Mouse (Mus musculus): ENCODE measurements around the gene Grap2. TPM values are rescaled to one million over a fixed set of nuclear protein-coding genes. Genes with fewer than 3 reads are reported as not detected.

Grap2 gene
- total and polyA plus RNA-seq, 3 experiments: 0.62 to 5.1 TPM; not detected in 1

DNA sequence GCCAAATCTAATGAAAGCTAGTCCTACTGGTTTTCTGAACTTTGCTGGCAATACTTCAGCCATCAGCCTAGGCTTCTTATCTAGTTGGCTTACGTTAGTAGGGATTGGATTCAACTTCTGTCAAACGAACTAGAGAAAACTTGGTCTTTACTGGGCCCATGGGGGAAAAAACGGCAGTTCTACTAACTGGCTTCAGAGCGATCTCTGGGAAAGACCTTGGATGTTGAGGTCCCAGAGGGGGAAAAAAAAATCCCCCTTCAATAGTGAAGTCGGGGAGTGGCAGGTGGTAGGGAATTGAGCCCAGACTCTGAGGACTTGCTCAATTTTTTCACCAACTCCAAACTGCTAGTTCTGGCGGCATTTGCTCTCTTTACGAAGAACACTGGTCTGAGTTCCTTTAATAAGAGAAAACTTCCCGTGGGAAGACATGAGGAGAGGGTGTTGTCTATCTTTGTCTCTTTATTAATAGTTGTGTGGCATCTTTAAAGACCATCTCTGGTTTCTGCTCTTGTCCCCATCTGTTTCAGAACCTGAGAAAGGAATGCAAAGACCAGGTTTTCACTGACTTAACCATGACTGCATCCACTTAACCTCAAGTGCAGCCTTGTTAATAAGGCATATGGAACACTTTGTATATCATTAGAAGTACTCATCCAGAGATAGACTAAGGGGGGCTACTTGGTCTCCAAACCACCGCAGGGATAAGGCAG lies 572 bp downstream of the Grap2 start:
- Histone ChIP-seq H3K9me3 (replicated peaks; ENCODE audit: insufficient read depth, low read length) (no peaks in the 10 kb centered on the region), H3K36me3 (ENCODE audit: control insufficient read depth in 1 of 2, insufficient read depth in 2 of 2, low read length in 2 of 2) (no peaks in the 10 kb centered on the region), H3K27me3 (ENCODE audit: control insufficient read depth in 1 of 2, insufficient read depth in 2 of 2, low read length in 2 of 2) (peaks cover 3 to 4% of the 10 kb centered on the region in 2 experiments; a peak in 3 of 4 replicates), H3K79me2 (ENCODE audit: control insufficient read depth, insufficient read depth, low read length, poor library complexity) (no peaks in the 10 kb centered on the region), H3K4me1 (ENCODE audit: control insufficient read depth in 1 of 2, insufficient read depth in 2 of 2, low read length in 2 of 2) (no peaks in the 10 kb centered on the region), H3K9ac (ENCODE audit: control insufficient read depth, low read depth, low read length, poor library complexity, severe bottlenecking) (no peak overlapping the region), H3K27ac (ENCODE audit: control insufficient read depth, low read depth, low read length) (no peak overlapping the region), H3K4me3 (ENCODE audit: control insufficient read depth in 1 of 2, insufficient read depth in 1 of 2, low read depth in 2 of 2, low read length in 2 of 2) (no peak overlapping the region)
- TF ChIP-seq ZMIZ1 (IDR thresholded peaks at IDR 0.05; ENCODE audit: low read depth, low read length) (no peak), SIN3A (IDR thresholded peaks at IDR 0.05; ENCODE audit: low read length) (no peak), SMC3 (IDR thresholded peaks at IDR 0.05; ENCODE audit: low read depth, low read length) (no peak), CHD2 (IDR thresholded peaks at IDR 0.05; ENCODE audit: low read length) (no peak), ZNF384 (IDR thresholded peaks at IDR 0.05; ENCODE audit: low read depth, low read length) (no peak), UBTF (IDR thresholded peaks at IDR 0.05; ENCODE audit: borderline replicate concordance, insufficient read depth, low read depth, low read length) (no peak), NELFE (IDR thresholded peaks at IDR 0.05; ENCODE audit: low read depth, low read length) (no peak), JUND (IDR thresholded peaks at IDR 0.05; ENCODE audit: low read depth, low read length) (no peak), NRF1 (IDR thresholded peaks at IDR 0.05; ENCODE audit: insufficient read depth, low read depth, low read length, poor library complexity, severe bottlenecking) (no peak), ZC3H11A (IDR thresholded peaks at IDR 0.05; ENCODE audit: low read depth, low read length) (no peak), TCF12 (IDR thresholded peaks at IDR 0.05; ENCODE audit: low read depth, low read length) (no peak), POLR2A (IDR thresholded peaks at IDR 0.05; ENCODE audit: control insufficient read depth in 1 of 2, insufficient read depth in 1 of 2, low read depth in 1 of 2, low read length in 2 of 2, poor library complexity in 1 of 2) (no peak), KAT2A (conservative IDR thresholded peaks at IDR 0.05; ENCODE audit: low read depth, low read length) (no peak), E2F4 (IDR thresholded peaks at IDR 0.05; ENCODE audit: borderline replicate concordance, low read depth, low read length) (no peak), MXI1 (IDR thresholded peaks at IDR 0.05; ENCODE audit: low read depth, low read length) (no peak), RAD21 (IDR thresholded peaks at IDR 0.05; ENCODE audit: low read depth, low read length) (no peak), RCOR1 (IDR thresholded peaks at IDR 0.05; ENCODE audit: low read depth, low read length) (no peak), POLR2AphosphoS5 (IDR thresholded peaks at IDR 0.05; ENCODE audit: borderline replicate concordance, low read depth, low read length) (no peak), EP300 (IDR thresholded peaks at IDR 0.05; ENCODE audit: low read depth in 1 of 2, low read length in 2 of 2) (no peak)
- no peak for DNase-seq (ENCODE audit: low read depth, low spot score)

Data from MEL (cell line).